In genomic region chr12:80944204-80944603, GRCm38 (mm10) we compare ENCODE assay signal across 15 mouse cellular contexts. TPM values are rescaled to one million over a fixed set of nuclear protein-coding genes. Genes with fewer than 3 reads are reported as not detected.
A peak's percentile ranks its signal among the peaks of the same experiment; 100 is the strongest.
DNase-seq lines count a peak whose midpoint lies in the region; ATAC-seq and TF ChIP-seq lines count a peak whose summit lies in the region.
"Had no signal": no experiment of that assay in that cellular context is flagged by ENCODE, and none has a peak within 500 bp of the region (broad histone marks: within the 10 kb centered on the region; RNA-seq: fewer than 3 reads in every experiment).

No protein-coding gene starts in this region.

- peaks cover 25% of the 10 kb centered on the region for H3K36me3 ChIP-seq in kidney, embryonic 15.5 days
- peaks cover 10% of the 10 kb centered on the region for H3K36me3 ChIP-seq in testis, adult 2 months (ENCODE audit: control insufficient read depth, insufficient read depth, low read length)
- peaks cover 23% of the 10 kb centered on the region for H3K36me3 ChIP-seq in liver, embryonic 11.5 days (ENCODE audit: control insufficient read depth, insufficient read depth, low read length)
- peaks cover 25% of the 10 kb centered on the region for H3K36me3 ChIP-seq in thymus, adult 2 months (ENCODE audit: control insufficient read depth, insufficient read depth, low read length)

- H3K4me2 ChIP-seq in kidney, embryonic 15.5 days = peak overlapping the region; percentile 51; the same call in 1 of the 2 replicates
- H3K4me2 ChIP-seq in liver, embryonic 11.5 days = peak overlapping the region; percentile 51

- no peak overlapping the region for H3K27ac ChIP-seq in kidney, embryonic 15.5 days
- no peak overlapping the region for H3K27ac ChIP-seq in testis, adult 2 months (ENCODE audit: control insufficient read depth, insufficient read depth, low read depth, low read length)
- H3K27ac ChIP-seq in liver, embryonic 11.5 days (ENCODE audit: low read depth, low read length) = no peak overlapping the region; the same call in 1 of the 2 replicates
- no peak overlapping the region for H3K27ac ChIP-seq in thymus, adult 2 months (ENCODE audit: control insufficient read depth, insufficient read depth, low read length)
- H3K27ac ChIP-seq: forebrain, embryonic 13.5 days had no signal

- 96% methylated on average over 4 of the region's 4 CpGs for WGBS in kidney, embryonic 15.5 days
- 70% methylated on average over 4 of the region's 4 CpGs for WGBS in liver, embryonic 11.5 days
- 97% methylated on average over 4 of the region's 4 CpGs for WGBS in thymus, adult 2 months

- TF ChIP-seq POLR2A in testis, adult 2 months (IDR thresholded peaks at IDR 0.05; ENCODE audit: control insufficient read depth, low read depth, low read length) = no peak
- TF ChIP-seq POLR2A in thymus, adult 2 months (IDR thresholded peaks at IDR 0.05; ENCODE audit: control insufficient read depth, extremely low read depth, insufficient read depth, low read length, poor library complexity) = no peak

- TF ChIP-seq CTCF in testis, adult 2 months (IDR thresholded peaks at IDR 0.05; ENCODE audit: control insufficient read depth, insufficient read depth, insufficient replicate concordance, low read depth, low read length) = no peak
- no peak for TF ChIP-seq CTCF in thymus, adult 2 months (IDR thresholded peaks at IDR 0.05; ENCODE audit: borderline replicate concordance, control insufficient read depth, extremely low read depth, insufficient read depth, low read length, poor library complexity)

- H3K27me3 ChIP-seq in kidney, embryonic 15.5 days = no peaks in the 10 kb centered on the region
- no peaks in the 10 kb centered on the region for H3K27me3 ChIP-seq in testis, adult 2 months (ENCODE audit: control insufficient read depth, insufficient read depth, low read length)
- H3K27me3 ChIP-seq in liver, embryonic 11.5 days (replicated peaks; ENCODE audit: control insufficient read depth, insufficient read depth, low read length) = no peaks in the 10 kb centered on the region
- H3K27me3 ChIP-seq in thymus, adult 2 months (ENCODE audit: control insufficient read depth, insufficient read depth, low read length) = no peaks in the 10 kb centered on the region
- H3K27me3 ChIP-seq: forebrain, embryonic 13.5 days had no signal

- no peak for DNase-seq in kidney, postnatal 25 days
- no peak for DNase-seq in testis, postnatal 14 days (ENCODE audit: low spot score)
- DNase-seq in liver, embryonic 11.5 days (ENCODE audit: low spot score) = no peak
- DNase-seq in frontal cortex, postnatal 25 days (ENCODE audit: low spot score in 2 of 2) = no peak
- no peak for DNase-seq in thymus, adult 2 months
- DNase-seq: adrenal gland, adult 2 months; gastrocnemius, adult 2 months; layer of hippocampus, adult 9-11 months; left cerebral cortex, postnatal 4 days; right cerebral cortex, adult 18-20 months; spleen, adult 18-20 months had no signal

- ATAC-seq in kidney, embryonic 15.5 days (replicated peaks; ENCODE audit: low FRiP score) = no peak
- ATAC-seq in liver, embryonic 11.5 days (replicated peaks; ENCODE audit: low FRiP score) = no peak

- H3K4me1 ChIP-seq in kidney, embryonic 15.5 days = peaks cover 23% of the 10 kb centered on the region
- H3K4me1 ChIP-seq in testis, adult 2 months (ENCODE audit: control insufficient read depth, insufficient read depth, low read length) = no peaks in the 10 kb centered on the region
- peaks cover 25% of the 10 kb centered on the region for H3K4me1 ChIP-seq in liver, embryonic 11.5 days (replicated peaks; ENCODE audit: control insufficient read depth, insufficient read depth, low read length)
- peaks cover 9% of the 10 kb centered on the region for H3K4me1 ChIP-seq in thymus, adult 2 months (replicated peaks; ENCODE audit: control insufficient read depth, insufficient read depth, low read length)

- no peak overlapping the region for H3K4me3 ChIP-seq in kidney, embryonic 15.5 days (replicated peaks)
- peak overlapping the region; percentile 60; the same call in 1 of the 2 replicates for H3K4me3 ChIP-seq in testis, adult 2 months (ENCODE audit: control insufficient read depth, low read depth, low read length)
- H3K4me3 ChIP-seq in liver, embryonic 11.5 days (ENCODE audit: low read depth, low read length) = peak overlapping the region; percentile 99; the same call in 1 of the 2 replicates
- H3K4me3 ChIP-seq in thymus, adult 2 months (ENCODE audit: control insufficient read depth, insufficient read depth, low read length) = no peak overlapping the region

- H3K9me3 ChIP-seq in kidney, embryonic 15.5 days (replicated peaks) = no peaks in the 10 kb centered on the region
- no peaks in the 10 kb centered on the region for H3K9me3 ChIP-seq in liver, embryonic 11.5 days (ENCODE audit: control insufficient read depth, low read length)
- H3K9me3 ChIP-seq: forebrain, embryonic 13.5 days had no signal

- H3K9ac ChIP-seq in kidney, embryonic 15.5 days = no peak overlapping the region
- no peak overlapping the region for H3K9ac ChIP-seq in liver, embryonic 11.5 days (ENCODE audit: low read depth, low read length)

RNA-seq across cellular contexts. Expression of gene Srsf5, which starts 1.1 kb away (rescaled TPM):
- 593 and 603 TPM in 2 replicates for polyA plus RNA-seq in kidney, embryonic 15.5 days (2015; fragmentation: Nextera tagmentation; extraction: Ambion mirVana)
- polyA plus RNA-seq in testis, adult 2 months (2012; rRNA removed) = 223 and 264 TPM in 2 replicates
- polyA plus RNA-seq in liver, embryonic 11.5 days (2014; fragmentation: Nextera tagmentation; extraction: Ambion mirVana) = 423 and 425 TPM in 2 replicates
- 511 and 515 TPM in 2 replicates for polyA plus RNA-seq in thymus, adult 2 months (2012; rRNA removed)

RNA-seq across cellular contexts. Expression of gene Slc10a1, which starts 24.3 kb away (rescaled TPM):
- polyA plus RNA-seq in kidney, embryonic 15.5 days (2015; fragmentation: Nextera tagmentation; extraction: Ambion mirVana) = 0.82 and 0.96 TPM in 2 replicates
- 0.10 TPM in 2 replicates for polyA plus RNA-seq in testis, adult 2 months (2012; rRNA removed)
- 0.47 and 0.95 TPM in 2 replicates for polyA plus RNA-seq in liver, embryonic 11.5 days (2014; fragmentation: Nextera tagmentation; extraction: Ambion mirVana)
- polyA plus RNA-seq in thymus, adult 2 months (2012; rRNA removed) = 0.07 and 1.9 TPM in 2 replicates
- polyA plus RNA-seq: brain, embryonic 14.5 days had no signal

Comparison
In these comparisons a context has a peak if more than half of its experiments do, and no peak if none do; other contexts are left out.
1. H3K4me3 ChIP-seq: peak in testis, adult 2 months (single experiment) and liver, embryonic 11.5 days (single experiment); none in kidney, embryonic 15.5 days (single experiment) and thymus, adult 2 months (single experiment).